Mouse (Mus musculus): ENCODE measurements around the gene B3galt1. TPM values are rescaled to one million over a fixed set of nuclear protein-coding genes. Genes with fewer than 3 reads are reported as not detected.
A peak's percentile ranks its signal among the peaks of the same experiment; 100 is the strongest.

The B3galt1 gene
- total RNA-seq, 2 experiments from 2014 or later: 1.2 to 2.3 TPM

- no peak for DNase-seq
These were observed 165.1 kb downstream of the B3galt1 start for GRCm38 (mm10) chr2:67730771-67731170.

GRCm38 (mm10) chr2:67751585-67751984 lies 185.9 kb downstream of the B3galt1 start:
- DNase-seq: no peak

- DNase-seq: no peak
These were observed 190.8 kb downstream of the B3galt1 start for GRCm38 (mm10) chr2:67756507-67756906.

GRCm38 (mm10) chr2:67787536-67787935 lies 221.9 kb downstream of the B3galt1 start:
- DNase-seq: no peak

- DNase-seq: no peak
These were observed 231.9 kb downstream of the B3galt1 start for GRCm38 (mm10) chr2:67797561-67797960.

- no peak for DNase-seq
These were observed 234.3 kb downstream of the B3galt1 start for GRCm38 (mm10) chr2:67799981-67800380.

- DNase-seq: no peak
These were observed 250.5 kb downstream of the B3galt1 start for GRCm38 (mm10) chr2:67816149-67816548.

GRCm38 (mm10) chr2:67818014-67818413 lies 252.3 kb downstream of the B3galt1 start:
- no peak for DNase-seq

- no peak for DNase-seq
These were observed 256.7 kb downstream of the B3galt1 start for GRCm38 (mm10) chr2:67822360-67822759.

- DNase-seq: peak; percentile 67 to 76
These were observed 262.0 kb downstream of the B3galt1 start for GRCm38 (mm10) chr2:67827697-67828096.

GRCm38 (mm10) chr2:67829055-67829915 lies 263.6 kb downstream of the B3galt1 start:
- peak; percentile 15 to 20 for DNase-seq

GRCm38 (mm10) chr2:67847806-67848205 lies 282.1 kb downstream of the B3galt1 start:
- no peak for DNase-seq

- no peak for DNase-seq
These were observed 285.1 kb downstream of the B3galt1 start for GRCm38 (mm10) chr2:67850725-67851124.

GRCm38 (mm10) chr2:67858340-67858739 lies 292.7 kb downstream of the B3galt1 start:
- no peak for DNase-seq

- DNase-seq: no peak
These were observed 293.3 kb downstream of the B3galt1 start for GRCm38 (mm10) chr2:67859004-67859403.

GRCm38 (mm10) chr2:67873368-67873767 lies 307.7 kb downstream of the B3galt1 start:
- no peak for DNase-seq

GRCm38 (mm10) chr2:67879836-67880235 lies 314.2 kb downstream of the B3galt1 start:
- DNase-seq: no peak

- DNase-seq: no peak
These were observed 316.1 kb downstream of the B3galt1 start for GRCm38 (mm10) chr2:67881713-67882281.

GRCm38 (mm10) chr2:67897956-67898689 lies 332.5 kb downstream of the B3galt1 start:
- DNase-seq: no peak

GRCm38 (mm10) chr2:67901574-67901973 lies 335.9 kb downstream of the B3galt1 start:
- DNase-seq: no peak

GRCm38 (mm10) chr2:67902651-67903292 lies 337.1 kb downstream of the B3galt1 start:
- no peak for DNase-seq

- DNase-seq: no peak
These were observed 338.1 kb downstream of the B3galt1 start for GRCm38 (mm10) chr2:67903769-67904168.
